Mouse (Mus musculus): ENCODE measurements around the gene Utp6. TPM values are rescaled to one million over a fixed set of nuclear protein-coding genes. Genes with fewer than 3 reads are reported as not detected.

The Utp6 gene
- 24.7 and 27.1 TPM in 2 replicates for total RNA-seq (2014; rRNA removed)
- polyA plus RNA-seq (2015; fragmentation: Nextera tagmentation; extraction: Ambion mirVana) = 18.9 and 21.0 TPM in 2 replicates

- peak within 1 kb of the TSS; percentile 64 for H3K4me3 ChIP-seq (ENCODE audit: low read depth, low read length)
- peaks cover 6% of the 10 kb centered on the region; the same call in 1 of the 2 replicates for H3K36me3 ChIP-seq (ENCODE audit: insufficient read depth, low read length)
- no peak within 1 kb of the TSS for H3K27ac ChIP-seq (ENCODE audit: low read depth, low read length)
- TF ChIP-seq CTCF (IDR thresholded peaks at IDR 0.05) = peak; percentile 92
- peak within 1 kb of the TSS; percentile 24; the same call in 1 of the 2 replicates for H3K9ac ChIP-seq (replicated peaks; ENCODE audit: low read length, poor library complexity, severe bottlenecking)
- ATAC-seq (ENCODE audit: low FRiP score) (peak; percentile 91), DNase-seq (ENCODE audit: low spot score) (peak; percentile 100)
- peak within 1 kb of the TSS; percentile 86 for H3K4me2 ChIP-seq (ENCODE audit: low read depth, low read length, poor library complexity, severe bottlenecking)
- WGBS = under 1% methylated on average over 46 of the region's 46 CpGs
- no peaks in the 10 kb centered on the region for H3K9me3 ChIP-seq (ENCODE audit: low read length)
- H3K4me1 ChIP-seq (ENCODE audit: insufficient read depth, low read length) = peaks cover 6% of the 10 kb centered on the region; the same call in 1 of the 2 replicates
- H3K27me3 ChIP-seq (ENCODE audit: insufficient read depth, low read length) = no peaks in the 10 kb centered on the region
Measured at GRCm38 (mm10) chr11:79962125-79962876, at the start of gene Utp6. TSS of gene Utp6 (minus strand) at chr11:79962390.

DNA sequence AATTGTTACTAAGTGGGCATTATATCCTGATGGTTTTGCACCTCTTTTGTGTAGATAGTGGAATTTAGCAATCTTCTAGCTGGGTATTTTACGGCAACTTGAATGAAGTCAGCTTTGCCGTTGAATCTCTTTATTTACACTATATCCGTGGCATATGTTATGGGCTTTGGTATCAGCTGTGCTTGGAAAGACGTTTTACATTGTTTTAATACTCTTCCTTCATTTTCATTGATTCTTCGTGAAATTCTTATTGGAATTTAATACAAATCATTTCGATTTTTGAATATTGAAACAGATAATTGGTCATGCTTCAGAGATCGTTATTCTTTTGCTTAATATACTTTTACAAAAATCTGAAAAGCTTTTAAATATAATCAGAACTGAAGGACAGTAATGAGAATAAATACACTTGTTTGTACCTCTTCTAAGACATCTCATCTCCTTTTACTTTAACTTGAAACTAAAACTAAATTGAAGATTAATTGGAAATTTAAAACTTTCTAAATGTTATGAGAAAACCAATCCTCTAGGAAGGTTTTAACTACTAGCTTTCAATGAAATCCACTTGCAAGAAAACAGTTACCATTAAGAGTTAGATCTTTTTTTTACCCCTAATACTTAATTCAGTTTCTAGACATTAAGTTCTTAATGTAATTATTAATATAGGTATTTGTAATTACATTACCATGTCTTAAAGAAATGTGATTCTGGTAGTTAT, 32.2 kb upstream of the Utp6 start:
- ATAC-seq (ENCODE audit: low FRiP score) = no peak
- H3K4me2 ChIP-seq (ENCODE audit: low read depth, low read length, poor library complexity, severe bottlenecking) = peak overlapping the region; percentile 63
- no peak for TF ChIP-seq CTCF (IDR thresholded peaks at IDR 0.05)
- peak overlapping the region; percentile 95 for H3K4me3 ChIP-seq (ENCODE audit: low read depth, low read length)
- no peaks in the 10 kb centered on the region for H3K9me3 ChIP-seq (ENCODE audit: low read length)
- DNase-seq (ENCODE audit: low spot score) = no peak
- H3K36me3 ChIP-seq (ENCODE audit: insufficient read depth, low read length) = no peaks in the 10 kb centered on the region
- peaks cover 3% of the 10 kb centered on the region; the same call in 1 of the 2 replicates for H3K4me1 ChIP-seq (ENCODE audit: insufficient read depth, low read length)
- H3K27ac ChIP-seq (ENCODE audit: low read depth, low read length) = no peak overlapping the region
- H3K9ac ChIP-seq (replicated peaks; ENCODE audit: low read length, poor library complexity, severe bottlenecking) = peak overlapping the region; percentile 80; the same call in 1 of the 2 replicates
- 3% methylated on average over 7 of the region's 7 CpGs for WGBS
- H3K27me3 ChIP-seq (ENCODE audit: insufficient read depth, low read length) = no peaks in the 10 kb centered on the region

GRCm38 (mm10) chr11:79993356-79994270, 31.4 kb upstream of the Utp6 start:
- no peaks in the 10 kb centered on the region for H3K9me3 ChIP-seq (ENCODE audit: low read length)
- H3K4me3 ChIP-seq (ENCODE audit: low read depth, low read length) = peak overlapping the region; percentile 95
- DNase-seq (ENCODE audit: low spot score) (peak; percentile 5), ATAC-seq (ENCODE audit: low FRiP score) (peak; percentile 8; the same call in 1 of the 2 replicates)
- H3K27me3 ChIP-seq (ENCODE audit: insufficient read depth, low read length) = no peaks in the 10 kb centered on the region
- H3K36me3 ChIP-seq (ENCODE audit: insufficient read depth, low read length) = no peaks in the 10 kb centered on the region
- peaks cover 3% of the 10 kb centered on the region; the same call in 1 of the 2 replicates for H3K4me1 ChIP-seq (ENCODE audit: insufficient read depth, low read length)
- H3K27ac ChIP-seq (ENCODE audit: low read depth, low read length) = peak overlapping the region; percentile 84
- peak overlapping the region; percentile 80 for H3K9ac ChIP-seq (replicated peaks; ENCODE audit: low read length, poor library complexity, severe bottlenecking)
- peak overlapping the region; percentile 63 for H3K4me2 ChIP-seq (ENCODE audit: low read depth, low read length, poor library complexity, severe bottlenecking)
- WGBS = under 1% methylated on average over 57 of the region's 74 CpGs
- TF ChIP-seq CTCF (IDR thresholded peaks at IDR 0.05) = no peak

GRCm38 (mm10) chr11:79992592-79993355, 30.6 kb upstream of the Utp6 start, which contains the start of gene Suz12:
TSS of gene Suz12 (plus strand) at chr11:79993106.
- Histone ChIP-seq H3K4me2 (ENCODE audit: low read depth, low read length, poor library complexity, severe bottlenecking) (peak within 1 kb of the TSS; percentile 74), H3K4me3 (ENCODE audit: low read depth, low read length) (peak within 1 kb of the TSS; percentile 95)

More at GRCm38 (mm10) chr11:79992592-79993355, 30.6 kb upstream of the Utp6 start, which contains the start of gene Suz12:
- H3K9ac ChIP-seq (replicated peaks; ENCODE audit: low read length, poor library complexity, severe bottlenecking) = peak within 1 kb of the TSS; percentile 80
- peak within 1 kb of the TSS; percentile 84 for H3K27ac ChIP-seq (ENCODE audit: low read depth, low read length)
- no peaks in the 10 kb centered on the region for H3K36me3 ChIP-seq (ENCODE audit: insufficient read depth, low read length)
- peak; percentile 98 for DNase-seq (ENCODE audit: low spot score)
- H3K4me1 ChIP-seq (ENCODE audit: insufficient read depth, low read length) = peaks cover 3% of the 10 kb centered on the region; the same call in 1 of the 2 replicates
- no peak for TF ChIP-seq CTCF (IDR thresholded peaks at IDR 0.05)
- peak; percentile 95 for ATAC-seq (ENCODE audit: low FRiP score)
- H3K27me3 ChIP-seq (ENCODE audit: insufficient read depth, low read length) = no peaks in the 10 kb centered on the region
- H3K9me3 ChIP-seq (ENCODE audit: low read length) = no peaks in the 10 kb centered on the region
- under 1% methylated on average over 57 of the region's 74 CpGs for WGBS
